32 mouse cellular contexts compared by ENCODE assay signal in the genomic region with DNA sequence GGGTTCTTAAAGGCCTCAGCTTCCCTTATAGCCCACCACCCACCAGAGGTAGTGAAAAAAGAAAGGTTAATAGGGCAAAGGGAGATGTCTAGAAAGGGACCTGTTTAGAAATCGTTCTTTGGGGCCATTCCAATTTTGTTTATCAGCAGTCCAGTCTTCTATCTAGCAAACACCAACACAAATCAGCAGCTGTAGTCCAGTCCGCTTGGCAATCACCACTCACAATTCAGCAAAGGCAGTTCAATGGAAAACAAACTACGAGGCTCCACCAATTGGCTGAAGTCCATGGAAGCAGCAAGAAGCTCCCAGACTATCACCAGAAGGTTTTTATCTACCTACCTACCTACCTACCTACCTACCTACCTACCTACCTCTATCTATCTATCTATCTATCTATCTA.
"Had no signal": no experiment of that assay in that cellular context is flagged by ENCODE, and none has a peak within 500 bp of the region (broad histone marks: within the 10 kb centered on the region; RNA-seq: fewer than 3 reads in every experiment).

No protein-coding gene starts in this region.

- H3K9ac ChIP-seq: limb, embryonic 12.5 days; limb, embryonic 13.5 days; limb, embryonic 15.5 days; liver, embryonic 12.5 days; liver, embryonic 13.5 days; liver, embryonic 14.5 days; liver, embryonic 15.5 days; lung, embryonic 14.5 days; lung, embryonic 15.5 days; midbrain, embryonic 12.5 days; midbrain, embryonic 13.5 days; midbrain, embryonic 15.5 days; neural tube, embryonic 12.5 days had no signal

- DNase-seq: left cerebral cortex, postnatal 4 days; liver; liver, embryonic 13.5 days; lung, adult 18-20 months; lung, adult 2 months; lung, embryonic 14.5 days; lung, postnatal 10 days; lung, postnatal 14 days; lung, postnatal 36 days; lung, postnatal 4 days; midbrain, embryonic 14.5 days had no signal

- ATAC-seq: liver, embryonic 12.5 days; lung, postnatal 0 days; midbrain, embryonic 13.5 days; midbrain, embryonic 15.5 days; midbrain, embryonic 16.5 days had no signal

- H3K27me3 ChIP-seq: limb, embryonic 12.5 days; limb, embryonic 13.5 days; limb, embryonic 15.5 days; liver, embryonic 12.5 days; liver, embryonic 13.5 days; liver, embryonic 15.5 days; lung, embryonic 15.5 days; megakaryocyte, embryonic 14.5 days; midbrain, embryonic 12.5 days; midbrain, embryonic 13.5 days; midbrain, embryonic 15.5 days; neural tube, embryonic 12.5 days had no signal

- H3K4me1 ChIP-seq: limb, embryonic 10.5 days; limb, embryonic 12.5 days; limb, embryonic 13.5 days; limb, embryonic 15.5 days; liver, embryonic 12.5 days; liver, embryonic 13.5 days; liver, embryonic 15.5 days; lung, embryonic 15.5 days; midbrain, embryonic 10.5 days; midbrain, embryonic 12.5 days; midbrain, embryonic 13.5 days; midbrain, embryonic 15.5 days; neural tube, embryonic 12.5 days had no signal

- H3K9me3 ChIP-seq: limb, embryonic 10.5 days; limb, embryonic 12.5 days; limb, embryonic 13.5 days; limb, embryonic 15.5 days; liver, embryonic 12.5 days; liver, embryonic 13.5 days; liver, embryonic 15.5 days; lung, embryonic 15.5 days; megakaryocyte, embryonic 14.5 days; midbrain, embryonic 10.5 days; midbrain, embryonic 12.5 days; midbrain, embryonic 13.5 days; midbrain, embryonic 15.5 days; neural tube, embryonic 12.5 days had no signal

- H3K4me3 ChIP-seq: left cerebral cortex, adult 2 months; limb, embryonic 10.5 days; limb, embryonic 12.5 days; limb, embryonic 13.5 days; limb, embryonic 15.5 days; liver, embryonic 12.5 days; liver, embryonic 13.5 days; liver, embryonic 15.5 days; lung, embryonic 15.5 days; megakaryocyte, embryonic 14.5 days; midbrain, embryonic 10.5 days; midbrain, embryonic 12.5 days; midbrain, embryonic 13.5 days; midbrain, embryonic 15.5 days; myocyte; neural tube, embryonic 12.5 days had no signal

- H3K27ac ChIP-seq: left cerebral cortex, adult 2 months; limb, embryonic 10.5 days; limb, embryonic 12.5 days; limb, embryonic 13.5 days; limb, embryonic 15.5 days; liver, embryonic 12.5 days; liver, embryonic 13.5 days; liver, embryonic 14.5 days; liver, embryonic 15.5 days; lung, embryonic 15.5 days; macrophage; midbrain, embryonic 10.5 days; midbrain, embryonic 12.5 days; midbrain, embryonic 13.5 days; midbrain, embryonic 15.5 days; neural tube, embryonic 12.5 days had no signal

- H3K4me2 ChIP-seq: limb, embryonic 12.5 days; limb, embryonic 13.5 days; limb, embryonic 15.5 days; liver, embryonic 11.5 days; liver, embryonic 12.5 days; liver, embryonic 13.5 days; liver, embryonic 15.5 days; lung, embryonic 14.5 days; lung, embryonic 15.5 days; midbrain, embryonic 11.5 days; midbrain, embryonic 12.5 days; midbrain, embryonic 13.5 days; midbrain, embryonic 15.5 days; neural tube, embryonic 12.5 days had no signal
